Mouse (Mus musculus): ENCODE measurements around the gene Ngfr.

DNA sequence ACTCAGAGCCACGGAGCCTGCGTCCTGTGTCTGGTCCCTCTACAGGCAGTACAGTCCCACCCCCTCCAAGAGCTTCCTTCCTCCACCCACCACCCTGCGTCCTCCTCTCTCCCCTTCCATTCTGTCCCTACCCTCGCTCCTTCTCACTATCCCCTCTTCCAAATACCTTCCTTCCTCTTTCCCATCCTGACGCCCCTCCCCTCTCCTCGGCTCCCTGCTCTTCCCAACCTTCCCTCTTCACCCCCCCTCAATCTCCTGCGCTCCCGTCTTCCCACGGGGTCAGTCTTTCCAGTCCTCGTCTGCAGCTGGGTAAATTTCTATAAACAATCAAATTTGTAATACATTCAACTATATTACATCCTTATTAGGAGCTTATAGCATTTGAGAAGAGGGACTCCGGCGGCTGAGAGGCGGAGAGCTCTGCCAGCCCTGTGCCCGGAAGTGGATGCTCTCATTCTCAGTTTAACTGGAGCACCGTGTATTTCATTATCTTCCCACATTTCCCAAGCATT is 22.9 kb upstream of the Ngfr start:
- TF ChIP-seq POLR2A (IDR thresholded peaks at IDR 0.05; ENCODE audit: insufficient read length, low read depth) = no peak
- TF ChIP-seq MAX (IDR thresholded peaks at IDR 0.05; ENCODE audit: low read depth) = no peak
- no peak for TF ChIP-seq MYOG (IDR thresholded peaks at IDR 0.05; ENCODE audit: control insufficient read depth in 1 of 3, insufficient read depth in 1 of 3, insufficient read length in 2 of 3, low read depth in 2 of 3)
- TF ChIP-seq SRF (IDR thresholded peaks at IDR 0.05; ENCODE audit: control insufficient read depth, insufficient read length, low read depth) = no peak
